Mouse (Mus musculus): ENCODE data around the gene Rab44.

- TF ChIP-seq CTCF (IDR thresholded peaks at IDR 0.05; ENCODE audit: control insufficient read depth, insufficient read depth, insufficient replicate concordance, low read depth, low read length), result no peak
- TF ChIP-seq POLR2A (IDR thresholded peaks at IDR 0.05; ENCODE audit: control insufficient read depth, low read depth, low read length), result no peak
Measured at GRCm38 (mm10) chr17:29155355-29156135, 41.6 kb downstream of the Rab44 start.
